Mouse (Mus musculus) neutrophil, adult 59 days (primary cell): ENCODE data around the gene Thoc3. TPM values are rescaled to one million over a fixed set of nuclear protein-coding genes. Genes with fewer than 3 reads are reported as not detected.

ENCODE experiments used
- total RNA-seq, 2 experiments: library from RNA; stranded (reverse); gene quantifications; 1 replicate in 1 of 2; 2 replicates in 1 of 2; pipeline ENCODE4 v1.2.4; 2023

Thoc3 gene
- total RNA-seq: 10 to 100 TPM; 16.0 to 17.8 TPM

DNA sequence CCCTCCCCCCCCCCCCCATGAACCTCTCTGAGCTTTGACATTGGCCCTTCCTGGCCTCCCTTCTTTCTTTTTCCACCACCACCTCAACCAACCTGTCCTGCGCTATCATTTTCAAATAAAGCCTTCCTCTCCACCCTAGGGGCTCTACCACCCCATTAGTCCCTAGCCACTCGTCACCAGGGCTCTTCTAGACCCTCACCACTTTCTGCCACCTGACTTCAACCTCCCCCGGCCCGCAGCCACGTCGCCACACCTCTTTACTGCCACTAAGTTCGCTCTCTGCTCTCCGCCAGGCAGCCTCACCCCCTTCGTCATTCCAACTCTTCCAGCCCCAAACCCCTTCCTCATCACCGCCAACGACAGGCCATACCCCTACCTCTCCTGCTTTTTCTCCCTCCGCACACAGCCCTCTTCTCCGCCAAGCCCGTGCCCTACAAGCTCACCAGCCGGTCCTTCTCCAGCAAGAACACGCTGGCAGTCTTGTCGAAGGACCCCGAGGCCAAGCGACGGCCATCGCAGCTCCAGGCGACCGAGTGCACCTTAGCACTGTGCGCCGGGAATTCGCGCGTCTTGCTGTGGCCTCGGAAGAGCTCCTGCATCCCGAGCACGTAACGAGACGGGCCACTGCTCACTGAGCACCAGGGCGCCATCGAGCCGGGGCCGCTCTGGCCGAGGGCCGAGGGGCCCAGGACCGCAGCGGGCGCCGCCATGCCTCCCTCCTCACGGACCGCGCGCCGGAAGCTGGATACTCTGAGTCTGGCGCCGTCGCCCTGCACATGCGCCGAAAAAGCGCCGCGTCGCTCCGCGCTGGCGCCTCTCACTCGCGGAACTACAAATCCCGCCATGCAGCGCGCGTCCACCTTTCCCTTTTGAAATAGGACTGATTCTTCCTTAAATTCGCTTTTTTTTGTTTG is at the start of gene Thoc3:
Gene Thoc3 (minus strand): TSS at position 752 of the 914 bp plus-strand sequence.

DNA sequence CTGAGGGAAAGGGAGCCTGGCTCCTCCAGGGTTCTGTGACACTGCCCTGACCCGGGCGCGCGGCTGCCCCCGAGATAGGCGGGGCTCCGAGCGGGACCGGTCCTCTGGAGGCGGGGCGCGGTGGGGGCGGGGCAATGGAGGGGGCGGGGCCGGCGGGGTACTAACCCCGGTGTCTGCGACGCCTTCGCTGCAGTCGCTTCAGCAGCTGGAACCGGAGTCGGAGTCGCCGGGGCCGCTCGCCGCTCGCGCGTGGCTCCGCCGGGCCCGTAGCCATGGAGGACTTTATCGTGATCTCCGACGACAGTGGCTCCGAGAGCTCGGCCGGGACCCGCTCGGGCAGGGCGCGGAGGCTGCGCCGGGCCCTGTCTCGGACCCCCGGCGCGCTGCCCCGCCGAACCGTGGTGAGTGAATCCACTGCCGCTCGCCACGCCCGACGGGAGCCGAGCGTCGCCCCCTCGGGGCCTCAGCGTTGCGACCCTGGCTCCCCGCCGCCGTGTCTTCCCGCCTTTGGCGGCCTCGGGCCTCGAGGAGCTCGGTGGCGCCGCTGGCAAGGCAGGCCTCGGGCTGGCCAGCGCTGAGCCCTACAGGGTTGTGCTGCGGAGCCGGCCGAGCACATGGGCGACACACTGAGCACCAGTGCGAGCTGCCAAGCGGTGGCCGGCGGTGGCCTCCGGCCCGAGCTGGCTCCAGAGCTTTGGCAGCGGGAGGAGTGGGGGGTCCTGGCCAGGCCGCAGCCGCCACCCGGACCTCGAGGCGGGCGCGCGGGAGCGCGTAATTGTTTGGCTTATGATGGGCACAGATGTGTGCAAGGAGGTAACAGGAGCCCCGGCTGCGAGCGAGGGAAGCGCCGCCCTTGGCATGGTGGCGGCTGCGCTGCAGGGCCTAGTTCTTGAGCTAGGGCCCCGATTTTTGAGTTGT is 35.2 kb upstream of the Thoc3 start, which contains the start of gene Simc1:
Gene Simc1 (plus strand): TSS at position 176 of the 918 bp plus-strand sequence.

Other genes with a start within 250 kb of the Thoc3 start
- gene Cplx2, start 97.5 kb downstream of the Thoc3 start, total RNA-seq: 1 to 10 TPM; 1.4 to 3.1 TPM
- gene Simc1, start 34.9 kb upstream of the Thoc3 start, total RNA-seq: 1 to 10 TPM; 4.3 to 4.7 TPM
- gene 4833439L19Rik, start 96.6 kb upstream of the Thoc3 start, total RNA-seq: 10 to 100 TPM; 34.5 to 41.0 TPM
- 1 to 10 TPM; 7.4 to 8.4 TPM for gene Arl10, start 106.2 kb upstream of the Thoc3 start, total RNA-seq
- gene Nop16, start 121.2 kb upstream of the Thoc3 start, total RNA-seq: 1 to 10 TPM; 6.3 to 7.5 TPM
- 10 to 100 TPM; 60.7 to 66.3 TPM for gene Higd2a, start 121.4 kb upstream of the Thoc3 start, total RNA-seq
- 1 to 10 TPM; 5.6 to 7.7 TPM for gene Cltb, start 142.5 kb upstream of the Thoc3 start, total RNA-seq
- gene Faf2, start 152.9 kb upstream of the Thoc3 start, total RNA-seq: 10 to 100 TPM; 34.6 to 41.0 TPM
- gene Rnf44, start 225.1 kb upstream of the Thoc3 start, total RNA-seq: 100 to 1,000 TPM; 140 to 150 TPM
- not detected for gene Cdhr2, start 232.6 kb upstream of the Thoc3 start, total RNA-seq